Mouse (Mus musculus): ENCODE results near the gene Ube2q1. TPM values are rescaled to one million over a fixed set of nuclear protein-coding genes. Genes with fewer than 3 reads are reported as not detected.

Ube2q1 gene
- total and polyA plus RNA-seq, 2 experiments from 2014 or later = 9.2 to 53.2 TPM

DNA sequence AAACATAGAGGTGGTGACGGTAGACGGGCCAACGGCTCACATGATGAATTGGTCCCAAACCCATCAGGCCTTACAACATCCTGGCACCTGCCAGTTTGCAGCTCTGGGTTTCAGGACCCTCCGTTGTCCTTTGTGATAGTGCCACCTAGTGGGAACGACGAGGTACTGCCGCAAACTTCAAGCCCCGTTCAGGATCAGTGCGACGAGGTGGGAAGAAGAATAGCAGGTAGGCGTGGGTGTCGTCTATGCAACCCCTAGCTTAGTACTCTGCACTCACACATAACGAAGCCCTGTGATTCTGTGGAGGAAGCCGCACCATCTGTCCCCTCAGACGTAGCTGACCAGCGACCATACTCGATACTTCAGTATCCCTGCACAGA lies 838 bp upstream of the Ube2q1 start:
- Histone ChIP-seq H3K4me2 (ENCODE audit: low read depth, low read length) (peak overlapping the region; percentile 66), H3K9me3 (ENCODE audit: low read length) (no peaks in the 10 kb centered on the region), H3K27me3 (ENCODE audit: insufficient read depth, low read length) (no peaks in the 10 kb centered on the region), H3K9ac (replicated peaks; ENCODE audit: low read length) (peak overlapping the region; percentile 98), H3K36me3 (ENCODE audit: insufficient read depth, low read length) (peaks cover 12% of the 10 kb centered on the region; the same call in 1 of the 2 replicates), H3K4me1 (ENCODE audit: insufficient read depth, low read length) (peaks cover 21% of the 10 kb centered on the region), H3K4me3 (ENCODE audit: low read length) (peak overlapping the region; percentile 73), H3K27ac (peak overlapping the region; percentile 96)
- WGBS = under 1% methylated on average over 17 of the region's 17 CpGs
- TF ChIP-seq CTCF (IDR thresholded peaks at IDR 0.05; ENCODE audit: low read depth) = peak; percentile 99
- peak; percentile 61 for ATAC-seq
- DNase-seq (ENCODE audit: low spot score) = peak; percentile 94

DNA sequence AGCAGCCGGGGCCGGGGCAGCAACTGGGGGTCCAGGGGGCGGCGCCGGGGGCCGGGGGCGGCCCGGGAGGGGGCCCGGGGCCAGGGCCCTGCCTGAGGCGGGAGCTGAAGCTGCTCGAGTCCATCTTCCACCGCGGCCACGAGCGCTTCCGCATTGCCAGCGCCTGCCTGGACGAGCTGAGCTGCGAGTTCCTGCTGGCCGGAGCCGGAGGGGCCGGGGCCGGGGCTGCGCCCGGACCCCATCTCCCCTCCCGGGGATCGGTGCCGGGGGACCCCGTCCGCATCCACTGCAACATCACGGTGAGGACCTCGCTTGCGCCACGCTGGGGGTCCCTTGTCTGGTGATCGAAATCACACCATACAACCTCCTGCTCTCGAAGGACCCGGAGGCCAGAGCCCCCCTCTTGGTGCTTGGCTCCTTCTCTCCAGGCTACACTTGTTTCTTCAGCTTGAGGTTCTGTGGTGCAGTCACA lies 360 bp downstream of the Ube2q1 start:
- 0% methylated on average over 29 of the region's 37 CpGs for WGBS
- Histone ChIP-seq H3K4me3 (ENCODE audit: low read length) (peak overlapping the region; percentile 73), H3K9ac (replicated peaks; ENCODE audit: low read length) (peak overlapping the region; percentile 98), H3K36me3 (ENCODE audit: insufficient read depth, low read length) (peaks cover 24% of the 10 kb centered on the region), H3K9me3 (ENCODE audit: low read length) (no peaks in the 10 kb centered on the region), H3K27ac (peak overlapping the region; percentile 96), H3K4me2 (ENCODE audit: low read depth, low read length) (peak overlapping the region; percentile 66), H3K4me1 (ENCODE audit: insufficient read depth, low read length) (peaks cover 21% of the 10 kb centered on the region), H3K27me3 (ENCODE audit: insufficient read depth, low read length) (no peaks in the 10 kb centered on the region)
- TF ChIP-seq CTCF (IDR thresholded peaks at IDR 0.05; ENCODE audit: low read depth) = no peak
- ATAC-seq = no peak; the same call in 1 of the 2 replicates
- peak; percentile 36 for DNase-seq (ENCODE audit: low spot score)

DNA sequence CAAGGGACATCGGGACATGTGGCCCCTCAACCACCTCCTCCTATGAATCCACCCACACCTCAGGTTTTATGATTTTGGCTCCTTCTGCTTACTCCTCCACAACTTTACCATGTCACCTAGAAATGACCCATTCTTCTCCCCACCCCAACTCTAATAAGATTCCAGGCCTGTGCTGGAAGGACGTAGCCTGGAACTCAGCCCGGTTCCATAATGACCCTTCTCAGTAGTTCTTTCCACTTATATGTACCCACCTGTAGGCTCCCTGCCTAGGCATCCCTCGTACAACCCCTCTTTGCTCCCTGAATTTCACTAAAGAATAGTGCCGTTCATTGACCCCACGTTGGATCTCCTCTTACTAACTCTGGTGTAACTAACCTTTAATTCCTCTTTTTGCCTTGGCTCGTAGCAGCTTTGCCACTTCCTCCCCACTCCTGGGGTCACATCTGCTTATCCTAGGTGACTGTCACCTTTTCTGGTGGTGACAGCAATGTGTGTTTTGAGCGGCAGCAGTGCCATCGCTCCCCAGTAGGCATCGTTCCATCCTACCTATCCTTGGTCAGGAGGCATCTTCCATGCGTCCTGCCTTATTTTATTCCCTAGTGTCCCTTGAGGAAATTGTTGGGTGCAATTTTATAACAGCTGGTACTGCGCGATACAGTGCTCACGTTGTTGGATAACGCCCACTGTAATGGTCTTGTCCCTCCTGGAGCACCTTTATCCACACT lies 982 bp downstream of the Ube2q1 start:
- Histone ChIP-seq H3K36me3 (ENCODE audit: insufficient read depth, low read length) (peaks cover 30% of the 10 kb centered on the region), H3K9ac (replicated peaks; ENCODE audit: low read length) (peak overlapping the region; percentile 98), H3K4me2 (ENCODE audit: low read depth, low read length) (peak overlapping the region; percentile 66), H3K4me3 (ENCODE audit: low read length) (peak overlapping the region; percentile 73), H3K27ac (peak overlapping the region; percentile 96), H3K9me3 (ENCODE audit: low read length) (no peaks in the 10 kb centered on the region), H3K4me1 (ENCODE audit: insufficient read depth, low read length) (peaks cover 21% of the 10 kb centered on the region), H3K27me3 (ENCODE audit: insufficient read depth, low read length) (no peaks in the 10 kb centered on the region)
- WGBS = 44% methylated on average over 15 of the region's 15 CpGs
- no peak for ATAC-seq
- no peak for DNase-seq (ENCODE audit: low spot score)
- TF ChIP-seq CTCF (IDR thresholded peaks at IDR 0.05; ENCODE audit: low read depth) = no peak

DNA sequence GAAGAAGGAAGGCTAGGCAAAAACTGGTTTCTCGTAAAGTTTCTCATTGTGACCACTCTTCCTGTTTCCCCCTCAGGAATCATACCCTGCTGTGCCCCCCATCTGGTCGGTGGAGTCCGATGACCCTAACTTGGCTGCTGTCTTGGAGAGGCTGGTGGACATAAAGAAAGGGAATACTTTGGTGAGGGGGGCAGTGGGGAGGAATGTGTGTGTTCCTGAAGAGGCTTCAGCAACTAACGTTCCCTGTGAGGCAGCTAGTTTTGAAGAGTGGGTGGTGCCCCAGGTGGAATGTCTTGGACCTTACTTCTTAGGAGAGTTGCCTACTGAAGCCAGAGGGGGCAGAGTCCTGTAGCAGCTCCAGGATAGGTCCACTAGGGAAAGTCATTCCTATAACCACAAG lies 2.6 kb downstream of the Ube2q1 start:
- peak overlapping the region; percentile 98; the same call in 1 of the 2 replicates for H3K9ac ChIP-seq (replicated peaks; ENCODE audit: low read length)
- H3K27me3 ChIP-seq (ENCODE audit: insufficient read depth, low read length) = no peaks in the 10 kb centered on the region
- TF ChIP-seq CTCF (IDR thresholded peaks at IDR 0.05; ENCODE audit: low read depth) = no peak
- no peak overlapping the region for H3K27ac ChIP-seq
- H3K36me3 ChIP-seq (ENCODE audit: insufficient read depth, low read length) = peaks cover 46% of the 10 kb centered on the region
- peaks cover 21% of the 10 kb centered on the region for H3K4me1 ChIP-seq (ENCODE audit: insufficient read depth, low read length)
- ATAC-seq (no peak), DNase-seq (ENCODE audit: low spot score) (no peak)
- 0 out of 2 replicates have a peak overlapping the region, but pooled peaks have one; percentile 66 for H3K4me2 ChIP-seq (ENCODE audit: low read depth, low read length)
- 74% methylated on average over 4 of the region's 4 CpGs for WGBS
- H3K4me3 ChIP-seq (ENCODE audit: low read length) = no peak overlapping the region
- no peaks in the 10 kb centered on the region for H3K9me3 ChIP-seq (ENCODE audit: low read length)

DNA sequence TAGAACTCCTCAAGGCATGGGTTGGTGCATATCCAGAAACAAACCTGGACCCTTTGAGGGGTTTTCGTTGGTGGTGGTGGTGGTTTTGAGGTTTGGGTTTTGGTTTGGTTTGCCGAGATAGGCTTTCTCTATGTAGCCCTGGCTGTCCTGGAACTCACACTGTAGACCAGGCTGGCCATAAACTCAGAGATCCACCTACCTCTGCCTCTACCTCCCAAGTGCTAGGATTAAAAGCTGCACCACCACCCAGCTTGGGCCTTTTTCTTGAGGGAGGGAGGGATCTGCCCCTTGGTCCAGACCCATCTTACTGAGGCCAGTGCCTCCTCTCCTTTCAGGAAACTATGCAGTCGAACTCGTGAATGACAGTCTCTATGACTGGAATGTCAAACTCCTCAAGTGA lies 6.7 kb downstream of the Ube2q1 start:
- Histone ChIP-seq H3K4me2 (ENCODE audit: low read depth, low read length) (no peak overlapping the region), H3K9ac (replicated peaks; ENCODE audit: low read length) (no peak overlapping the region), H3K9me3 (ENCODE audit: low read length) (no peaks in the 10 kb centered on the region), H3K27ac (no peak overlapping the region), H3K4me1 (ENCODE audit: insufficient read depth, low read length) (peaks cover 6% of the 10 kb centered on the region; the same call in 1 of the 2 replicates), H3K36me3 (ENCODE audit: insufficient read depth, low read length) (peaks cover 68% of the 10 kb centered on the region), H3K27me3 (ENCODE audit: insufficient read depth, low read length) (no peaks in the 10 kb centered on the region), H3K4me3 (ENCODE audit: low read length) (no peak overlapping the region)
- WGBS = 85% methylated on average over 4 of the region's 4 CpGs
- DNase-seq (ENCODE audit: low spot score) = no peak
- TF ChIP-seq CTCF (IDR thresholded peaks at IDR 0.05; ENCODE audit: low read depth) = no peak
- ATAC-seq = no peak

DNA sequence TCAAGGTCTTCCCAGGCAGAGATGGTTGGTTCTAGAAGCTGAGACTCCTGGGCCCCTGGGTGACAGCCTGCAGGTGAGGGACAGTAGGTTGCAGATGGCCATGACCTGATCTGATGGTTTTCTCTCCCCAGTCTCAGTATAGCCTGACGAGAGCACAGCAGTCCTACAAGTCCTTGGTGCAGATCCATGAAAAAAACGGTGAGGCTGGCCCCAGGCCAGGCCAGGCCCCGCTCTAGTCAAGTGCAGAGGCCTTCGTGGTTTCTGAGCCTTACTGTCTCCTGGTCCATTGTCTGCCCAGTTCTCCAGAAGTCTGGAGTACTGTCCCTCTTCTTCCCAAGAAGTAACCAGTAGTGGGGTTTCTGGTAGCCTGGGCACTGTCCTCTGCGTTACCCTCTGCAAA lies 8.2 kb downstream of the Ube2q1 start:
- no peak overlapping the region for H3K9ac ChIP-seq (replicated peaks; ENCODE audit: low read length)
- peaks cover 64% of the 10 kb centered on the region for H3K36me3 ChIP-seq (ENCODE audit: insufficient read depth, low read length)
- no peak overlapping the region for H3K4me3 ChIP-seq (ENCODE audit: low read length)
- no peak for TF ChIP-seq CTCF (IDR thresholded peaks at IDR 0.05; ENCODE audit: low read depth)
- no peak overlapping the region for H3K4me2 ChIP-seq (ENCODE audit: low read depth, low read length)
- no peak overlapping the region for H3K27ac ChIP-seq
- H3K27me3 ChIP-seq (ENCODE audit: insufficient read depth, low read length) = no peaks in the 10 kb centered on the region
- DNase-seq (ENCODE audit: low spot score) (no peak), ATAC-seq (no peak)
- no peaks in the 10 kb centered on the region for H3K9me3 ChIP-seq (ENCODE audit: low read length)
- no peaks in the 10 kb centered on the region for H3K4me1 ChIP-seq (ENCODE audit: insufficient read depth, low read length)
- 63% methylated on average over 5 of the region's 5 CpGs for WGBS

All from hindbrain, postnatal 0 days (tissue).